Mouse (Mus musculus) limb, embryonic 10.5 days (tissue): Measurements from ENCODE around the gene Havcr2. TPM values are rescaled to one million over a fixed set of nuclear protein-coding genes. Genes with fewer than 3 reads are reported as not detected.
"Not testable (repeated sequence)": the region's sequence is repeated elsewhere in the genome, so short reads cannot be mapped to it uniquely, and the experiment has no call there.

Experiments
- DNase-seq: peaks from one replicate; pipeline ENCODE4 v3.0.0-alpha.2; 2017; ENCODE audit warnings: low spot score
- H3K27ac ChIP-seq: fragments of 300-500 bp; sonication (generic); 2 replicates; pipeline ENCODE4 v1.5.1; 2016; ENCODE audit warnings: mild to moderate bottlenecking
- H3K27me3 ChIP-seq: fragments of 300-500 bp; sonication (generic); 2 replicates; pipeline ENCODE4 v1.6.1; 2016; ENCODE audit warnings: low read depth, mild to moderate bottlenecking; ENCODE audit not compliant: poor library complexity, severe bottlenecking
- H3K36me3 ChIP-seq: fragments of 300-500 bp; sonication (generic); 2 replicates; pipeline ENCODE4 v1.6.1; 2016; ENCODE audit warnings: mild to moderate bottlenecking, moderate library complexity
- H3K4me1 ChIP-seq: fragments of 300-500 bp; sonication (generic); 2 replicates; pipeline ENCODE4 v1.6.1; 2016
- H3K4me3 ChIP-seq: fragments of 300-500 bp; sonication (generic); 2 replicates; pipeline ENCODE4 v1.5.1; 2016; ENCODE audit warnings: mild to moderate bottlenecking, moderate library complexity
- H3K9me3 ChIP-seq: fragments of 300-500 bp; sonication (generic); replicated peaks from 2 replicates; pipeline ENCODE4 v1.6.1; 2016; ENCODE audit warnings: mild to moderate bottlenecking
- WGBS: fragments of 180-500 bp; shearing (Covaris S2); methylation state at CpG from one replicate; pipeline ENCODE4 v1.1.7; 2016; 5-methylcytosine and 5-hydroxymethylcytosine counted together
- polyA plus RNA-seq: library from polyadenylated mRNA; unstranded; fragments of >200 nt; fragmentation: Nextera tagmentation; extraction: Ambion mirVana; gene quantifications from 2 replicates; pipeline ENCODE4 v1.2.1, GENCODE M21; 2016

Havcr2 gene
- polyA plus RNA-seq = 0.13 TPM in 1 of 2 replicates, not detected in the other

DNA sequence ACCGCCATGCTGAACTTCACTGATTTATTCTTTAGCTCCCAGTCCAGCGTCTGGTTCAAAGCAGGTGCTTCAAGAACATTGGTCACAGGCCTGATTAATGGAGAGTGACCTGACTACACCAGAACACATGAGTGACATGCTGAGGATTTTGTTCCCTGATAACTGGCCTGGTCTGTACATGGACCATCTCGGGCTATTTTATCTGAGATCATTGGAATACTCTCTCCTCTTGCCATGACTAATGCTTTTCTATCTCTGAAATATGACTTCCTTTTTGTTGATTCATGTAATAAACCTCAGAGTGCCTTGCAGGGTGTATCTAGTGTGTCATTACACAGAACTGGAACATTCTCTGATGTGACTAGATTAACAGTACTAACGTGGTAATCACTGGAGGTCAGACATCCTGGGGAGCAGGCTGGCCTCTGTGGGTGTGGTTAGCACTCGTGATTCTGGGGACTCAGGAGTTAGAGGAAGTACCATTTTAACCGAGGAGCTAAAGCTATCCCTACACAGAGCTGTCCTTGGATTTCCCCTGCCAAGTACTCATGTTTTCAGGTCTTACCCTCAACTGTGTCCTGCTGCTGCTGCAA, at the start of gene Havcr2:
Gene Havcr2, plus strand, starts transcription at position 483 of the 593 bp plus-strand sequence.
- 86% methylated on average over 6 of the region's 6 CpGs for WGBS
- no peak for DNase-seq
- Histone ChIP-seq H3K9me3 (no peaks in the 10 kb centered on the region), H3K4me3 (no peak within 1 kb of the TSS), H3K4me1 (no peaks in the 10 kb centered on the region), H3K27ac (no peak within 1 kb of the TSS), H3K27me3 (no peaks in the 10 kb centered on the region), H3K36me3 (no peaks in the 10 kb centered on the region)

DNA sequence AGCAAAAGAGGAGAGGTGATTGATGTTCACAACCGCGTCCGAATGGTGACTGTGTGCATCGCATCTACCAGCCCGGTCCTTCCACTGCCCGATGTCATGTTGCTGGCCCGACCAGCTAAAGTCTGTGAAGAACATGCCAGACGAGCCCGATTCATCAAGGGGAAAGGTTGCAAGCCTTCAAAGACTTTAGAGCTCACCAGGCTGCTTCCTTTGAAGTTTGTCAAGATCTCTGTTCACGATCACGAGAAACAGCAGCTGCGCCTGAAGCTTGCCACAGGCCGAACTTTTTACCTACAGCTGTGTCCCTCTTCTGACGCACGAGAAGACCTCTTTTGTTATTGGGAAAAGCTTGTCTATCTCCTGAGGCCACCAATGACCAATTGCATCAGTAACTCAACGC, 49.7 kb upstream of the Havcr2 start:
- Histone ChIP-seq H3K27ac (no peak overlapping the region), H3K4me3 (no peak overlapping the region), H3K9me3 (no peaks in the 10 kb centered on the region), H3K36me3 (no peaks in the 10 kb centered on the region), H3K4me1 (peaks cover 30% of the 10 kb centered on the region), H3K27me3 (peaks cover 8% of the 10 kb centered on the region; the same call in 1 of the 2 replicates)
- 60% methylated on average over 16 of the region's 16 CpGs for WGBS
- DNase-seq = no peak

DNA sequence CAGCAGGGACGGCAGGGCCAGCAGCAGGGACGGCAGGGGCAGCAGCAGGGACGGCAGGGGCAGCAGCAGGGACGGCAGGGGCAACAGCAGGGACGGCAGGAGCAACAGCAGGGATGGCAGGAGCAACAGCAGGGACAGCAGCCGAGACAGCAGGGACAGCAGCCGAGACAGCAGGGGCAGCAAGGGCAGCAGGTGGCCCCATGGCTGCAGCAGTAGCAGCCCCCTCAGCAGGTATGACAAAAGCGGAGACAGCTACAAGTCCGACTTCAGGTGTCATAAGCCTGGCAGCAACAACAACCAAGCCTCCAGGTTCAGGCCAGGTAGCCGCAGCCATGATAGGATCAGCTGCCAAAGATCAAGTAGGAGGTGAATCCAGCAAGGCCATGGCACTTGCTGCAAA, 48.0 kb upstream of the Havcr2 start:
- peaks cover 8% of the 10 kb centered on the region; the same call in 1 of the 2 replicates for H3K27me3 ChIP-seq
- H3K4me1 ChIP-seq = peaks cover 31% of the 10 kb centered on the region
- no peaks in the 10 kb centered on the region for H3K9me3 ChIP-seq
- WGBS = 47% methylated on average over 10 of the region's 10 CpGs
- H3K36me3 ChIP-seq = no peaks in the 10 kb centered on the region
- H3K27ac ChIP-seq = peak overlapping the region; percentile 42; the same call in 1 of the 2 replicates
- no peak for DNase-seq
- H3K4me3 ChIP-seq = no peak overlapping the region

DNA sequence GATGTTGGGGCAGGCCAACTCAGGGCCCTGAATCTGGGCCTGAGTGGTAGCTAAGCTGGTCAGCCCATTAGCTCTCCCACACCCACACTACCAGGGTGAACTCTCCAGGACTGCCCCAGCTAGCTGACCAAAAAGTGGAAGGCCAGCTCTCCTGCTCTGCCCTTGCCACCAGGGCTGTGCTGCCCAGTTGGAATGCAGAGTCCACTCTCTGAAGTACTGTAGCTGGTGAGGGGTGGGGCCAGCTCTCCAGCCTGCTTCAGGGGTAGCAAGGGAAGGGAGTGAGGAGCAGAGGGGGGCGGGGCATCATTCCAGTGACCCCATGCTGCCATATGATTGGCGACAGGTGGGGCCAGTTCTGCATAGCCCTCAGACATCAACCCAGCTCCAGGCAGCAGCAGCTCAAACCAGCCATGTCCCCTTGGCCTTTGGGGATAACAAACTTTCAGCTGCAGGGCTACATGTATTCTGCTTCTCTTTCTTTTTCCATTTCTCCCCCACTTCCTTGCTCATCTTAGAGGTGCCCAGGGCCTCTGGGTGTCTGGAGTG, 44.6 kb upstream of the Havcr2 start:
- 47% methylated on average over 2 of the region's 2 CpGs for WGBS

DNA sequence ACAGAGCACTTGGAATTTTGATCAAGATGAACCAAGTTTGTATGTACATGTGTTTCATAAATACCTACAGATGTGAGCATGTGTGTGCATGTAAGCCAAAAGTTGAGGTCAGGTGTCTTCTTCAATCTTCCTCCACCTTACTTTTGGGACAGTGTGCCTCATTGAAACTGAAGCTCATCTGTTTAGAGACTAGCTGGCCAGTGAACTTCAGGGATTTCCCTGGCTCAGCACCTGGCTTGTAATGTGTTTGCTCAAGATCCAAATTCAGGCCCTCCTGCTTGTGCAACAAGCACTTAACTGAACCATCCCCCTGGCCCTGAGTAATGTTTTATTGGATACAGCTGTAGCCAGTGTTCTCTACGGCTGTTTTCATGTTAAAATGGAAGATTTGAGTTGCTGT, 36.3 kb upstream of the Havcr2 start:
- no peak for DNase-seq
- Histone ChIP-seq H3K27ac (no peak overlapping the region), H3K9me3 (no peaks in the 10 kb centered on the region), H3K27me3 (no peaks in the 10 kb centered on the region), H3K4me3 (no peak overlapping the region), H3K4me1 (peaks cover 11% of the 10 kb centered on the region), H3K36me3 (no peaks in the 10 kb centered on the region)
- 50% methylated on average over 1 of the region's 1 CpGs for WGBS

More for the DNA sequence above, 44.6 kb upstream of the Havcr2 start:
- Histone ChIP-seq H3K4me3 (no peak overlapping the region), H3K9me3 (no peaks in the 10 kb centered on the region), H3K27ac (peak overlapping the region; percentile 44; the same call in 1 of the 2 replicates), H3K27me3 (peaks cover 8% of the 10 kb centered on the region; the same call in 1 of the 2 replicates), H3K36me3 (no peaks in the 10 kb centered on the region), H3K4me1 (peaks cover 13% of the 10 kb centered on the region)
- DNase-seq = no peak

DNA sequence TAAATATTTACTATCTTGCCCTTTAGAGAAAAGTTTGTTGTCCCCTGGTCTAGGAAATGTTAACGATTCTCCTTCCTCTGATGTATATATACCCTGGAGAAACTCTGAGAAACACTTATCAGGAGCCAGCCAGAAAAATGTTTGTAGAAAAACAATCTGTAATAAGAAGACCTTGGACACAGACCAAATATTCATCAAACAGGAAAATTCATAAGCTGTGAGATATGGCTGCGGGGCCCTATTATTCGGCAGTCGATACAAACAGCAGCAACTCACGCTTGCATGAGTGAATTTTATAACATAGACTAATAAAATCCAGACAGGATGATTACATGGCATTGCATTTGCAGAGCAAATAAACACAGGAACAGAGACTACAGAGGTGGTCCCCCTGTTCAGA, 35.9 kb upstream of the Havcr2 start:
- no peaks in the 10 kb centered on the region for H3K36me3 ChIP-seq
- H3K4me1 ChIP-seq = peaks cover 11% of the 10 kb centered on the region
- no peaks in the 10 kb centered on the region for H3K9me3 ChIP-seq
- H3K27me3 ChIP-seq = no peaks in the 10 kb centered on the region
- H3K4me3 ChIP-seq = no peak overlapping the region
- no peak for DNase-seq
- no peak overlapping the region for H3K27ac ChIP-seq
- 89% methylated on average over 5 of the region's 5 CpGs for WGBS

DNA sequence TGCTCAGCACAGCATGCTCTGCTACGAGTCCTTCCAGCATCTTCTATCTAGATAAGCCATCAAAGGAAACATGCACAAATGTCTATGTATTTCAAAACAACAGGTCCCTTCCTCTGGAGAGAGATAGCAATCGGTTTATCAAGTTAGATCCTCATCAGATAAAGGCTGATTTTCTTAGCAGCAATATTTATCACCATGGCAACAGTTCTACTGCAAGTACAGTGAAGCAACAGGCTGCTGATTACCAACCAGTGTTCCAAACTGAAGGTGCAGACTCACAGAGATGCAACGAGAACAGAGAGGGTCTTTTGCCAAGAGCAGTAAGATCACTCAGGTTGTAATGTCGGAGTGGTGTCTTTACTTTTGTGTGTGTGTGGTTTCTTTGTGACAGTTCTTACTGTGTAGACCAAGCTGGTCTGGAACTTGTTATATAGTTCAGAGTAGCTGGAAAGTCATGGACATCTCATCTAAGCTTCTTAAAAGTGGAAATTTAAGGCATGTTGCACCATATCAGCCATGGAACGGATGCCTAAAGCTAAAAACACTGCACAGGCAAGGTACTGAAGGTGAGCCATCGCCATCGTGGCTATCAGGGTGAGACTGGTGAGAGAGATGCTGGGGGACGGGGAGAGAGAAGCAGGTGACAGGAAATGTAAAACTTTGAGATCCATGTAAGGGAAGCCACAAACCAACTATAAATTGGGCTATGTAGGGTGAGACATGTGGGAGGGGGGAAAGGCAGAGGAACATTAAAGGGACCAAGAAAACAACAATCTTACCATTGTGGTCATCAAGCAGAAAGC, 33.4 kb upstream of the Havcr2 start:
- WGBS = 84% methylated on average over 8 of the region's 8 CpGs
- no peak for DNase-seq
- Histone ChIP-seq H3K27me3 (no peaks in the 10 kb centered on the region), H3K36me3 (no peaks in the 10 kb centered on the region), H3K4me1 (peaks cover 11% of the 10 kb centered on the region), H3K9me3 (no peaks in the 10 kb centered on the region), H3K4me3 (no peak overlapping the region), H3K27ac (no peak overlapping the region)

DNA sequence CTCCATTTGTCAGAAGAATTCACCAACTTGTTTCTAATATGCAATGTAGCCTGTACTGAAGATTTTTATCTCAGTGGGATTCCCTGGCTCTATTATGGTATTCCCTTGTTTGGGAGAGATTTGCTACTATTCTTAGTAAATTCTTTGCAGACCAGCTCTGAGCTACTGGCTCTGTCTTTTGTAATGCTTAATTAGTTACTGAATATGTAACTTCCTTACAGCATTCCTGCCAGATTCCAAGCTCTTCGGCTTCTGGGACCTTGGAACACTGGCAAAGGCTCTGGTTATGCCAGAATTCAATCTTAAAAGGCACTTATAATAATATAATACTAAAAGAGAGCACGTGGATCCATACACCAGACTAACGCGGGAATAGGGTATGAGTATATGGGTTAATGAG, 26.6 kb upstream of the Havcr2 start:
- H3K27me3 ChIP-seq, DNase-seq, H3K4me1 ChIP-seq, H3K36me3 ChIP-seq, H3K9me3 ChIP-seq, H3K4me3 ChIP-seq, H3K27ac ChIP-seq: not testable (repeated sequence)
- WGBS = 49% methylated on average over 4 of the region's 4 CpGs

DNA sequence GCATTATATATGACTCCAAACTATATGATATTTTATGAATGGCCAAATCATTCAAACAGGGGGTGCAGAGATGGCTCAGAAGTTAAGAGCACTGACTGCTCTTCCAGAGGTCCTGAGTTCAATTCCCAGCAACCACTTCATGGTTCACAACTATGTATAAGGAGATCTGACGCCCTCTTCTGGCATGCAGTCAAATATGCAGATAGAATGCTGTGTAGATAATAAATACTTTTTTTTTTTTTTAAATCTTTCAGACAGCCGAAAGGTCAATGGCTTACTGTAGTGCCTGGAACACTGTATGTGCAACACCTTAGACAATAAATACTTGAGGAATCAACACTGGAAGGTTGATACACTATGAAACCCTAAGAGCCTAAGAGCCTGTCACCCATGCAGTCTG, 24.6 kb upstream of the Havcr2 start:
- 95% methylated on average over 2 of the region's 2 CpGs for WGBS
- Histone ChIP-seq H3K36me3 (no peaks in the 10 kb centered on the region), H3K9me3 (no peaks in the 10 kb centered on the region), H3K27me3 (no peaks in the 10 kb centered on the region), H3K4me3 (no peak overlapping the region), H3K27ac (no peak overlapping the region), H3K4me1 (no peaks in the 10 kb centered on the region)
- no peak for DNase-seq

DNA sequence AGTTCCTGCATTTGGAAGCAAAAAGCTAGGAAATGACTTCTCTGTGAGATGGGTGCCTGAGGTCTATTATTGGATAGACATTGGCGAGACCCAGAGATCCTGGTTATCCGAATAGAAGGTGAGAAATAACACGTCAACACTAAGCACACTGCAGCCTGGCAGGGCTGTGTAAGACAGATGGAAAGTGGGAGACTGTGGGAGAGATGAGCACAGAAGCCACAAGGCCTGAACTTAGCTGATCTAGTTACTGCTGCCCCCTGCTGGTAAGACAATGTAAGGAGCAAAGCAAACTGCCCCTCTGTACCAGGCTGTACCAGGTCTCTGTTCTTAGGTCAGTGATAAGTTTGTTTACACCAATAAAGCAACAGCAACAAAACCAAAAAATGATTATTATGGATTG, 23.6 kb upstream of the Havcr2 start:
- 18% methylated on average over 3 of the region's 3 CpGs for WGBS
- DNase-seq = peak; percentile 76
- Histone ChIP-seq H3K9me3 (no peaks in the 10 kb centered on the region), H3K27ac (no peak overlapping the region), H3K36me3 (no peaks in the 10 kb centered on the region), H3K4me1 (peaks cover under 1% of the 10 kb centered on the region; the same call in 1 of the 2 replicates), H3K4me3 (no peak overlapping the region), H3K27me3 (no peaks in the 10 kb centered on the region)

DNA sequence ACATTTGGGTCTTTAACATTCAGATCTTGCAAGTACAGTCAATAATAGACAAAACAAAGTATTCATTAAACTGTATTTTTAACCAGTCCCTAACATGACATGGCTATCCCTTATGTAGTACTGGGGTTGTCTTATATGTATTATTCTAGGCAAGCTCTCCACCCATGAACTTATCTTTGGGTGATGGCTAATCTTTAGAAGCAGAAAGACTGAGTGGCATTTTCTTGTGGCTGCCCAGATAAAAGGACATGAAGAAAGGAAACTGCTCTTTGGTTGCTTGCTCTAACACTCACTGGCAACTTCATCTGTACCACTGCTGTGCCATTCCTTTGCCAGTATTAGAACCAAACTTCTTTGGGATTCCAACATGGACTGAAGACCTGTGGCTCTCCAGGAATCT, 19.4 kb upstream of the Havcr2 start:
- no peak overlapping the region for H3K27ac ChIP-seq
- peaks cover 7% of the 10 kb centered on the region for H3K4me1 ChIP-seq
- H3K36me3 ChIP-seq = peaks cover 19% of the 10 kb centered on the region
- H3K4me3 ChIP-seq = no peak overlapping the region
- H3K27me3 ChIP-seq = no peaks in the 10 kb centered on the region
- no peaks in the 10 kb centered on the region for H3K9me3 ChIP-seq
- no peak for DNase-seq

DNA sequence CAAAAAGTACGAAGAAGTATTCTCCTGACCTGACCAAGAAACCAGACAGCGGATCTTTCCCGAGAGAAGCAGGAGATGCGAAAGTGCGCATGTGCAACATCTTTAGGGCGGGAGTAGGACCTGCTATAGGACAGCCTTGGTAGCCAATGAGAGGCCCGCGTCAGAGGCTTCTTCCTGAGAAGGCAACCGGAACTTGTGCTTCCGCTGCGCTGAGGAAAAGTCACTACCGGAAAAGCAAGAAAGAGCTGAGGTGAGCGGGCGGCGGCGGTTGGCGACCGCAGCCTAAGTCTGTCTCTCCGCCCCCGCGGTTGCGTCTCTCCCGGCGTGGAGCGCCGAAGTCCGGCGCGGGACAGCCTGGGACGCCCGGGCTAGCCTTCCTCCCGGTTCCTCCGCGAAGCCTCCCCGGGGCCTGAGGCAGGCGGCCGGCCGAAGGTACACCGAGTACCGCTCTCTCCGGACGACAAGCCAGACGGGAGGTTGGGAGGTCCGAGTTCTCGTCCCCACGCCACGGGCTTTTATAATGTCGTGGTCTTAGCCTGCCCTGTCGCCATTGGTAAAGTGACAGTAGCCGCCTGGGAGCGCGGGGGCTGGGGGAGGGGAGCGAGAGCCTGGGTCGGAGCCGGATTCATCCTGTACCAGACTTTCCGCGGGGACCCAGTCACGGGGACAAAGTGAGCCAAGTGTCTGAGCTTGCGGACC, 17.8 kb upstream of the Havcr2 start, which contains the start of gene Med7:
Gene Med7, plus strand, starts transcription at position 166 of the 699 bp plus-strand sequence.
- no peaks in the 10 kb centered on the region for H3K9me3 ChIP-seq
- no peaks in the 10 kb centered on the region for H3K27me3 ChIP-seq
- DNase-seq = peak; percentile 92
- H3K27ac ChIP-seq = peak within 1 kb of the TSS; percentile 96
- peaks cover 7% of the 10 kb centered on the region for H3K4me1 ChIP-seq
- WGBS = under 1% methylated on average over 59 of the region's 59 CpGs
- peak within 1 kb of the TSS; percentile 93 for H3K4me3 ChIP-seq
- H3K36me3 ChIP-seq = peaks cover 34% of the 10 kb centered on the region
